Mouse (Mus musculus) neural tube, embryonic 12.5 days (tissue): ENCODE results near the gene Crip2. TPM values are rescaled to one million over a fixed set of nuclear protein-coding genes. Genes with fewer than 3 reads are reported as not detected.

Experiments
- ATAC-seq: fragments of 200-750 bp; cut with Nextera tagmentation; 2 replicates; pipeline ENCODE4 v1.8.0; 2017; ENCODE audit warnings: low read depth, mild to moderate bottlenecking, moderate TSS enrichment, moderate library complexity; ENCODE audit not compliant: low FRiP score
- H3K27ac ChIP-seq: fragments of 300-500 bp; sonication (generic); 2 replicates; pipeline ENCODE4 v1.5.1; 2016
- H3K27me3 ChIP-seq: fragments of 300-500 bp; sonication (generic); replicated peaks from 2 replicates; pipeline ENCODE4 v1.6.1; 2016; ENCODE audit warnings: mild to moderate bottlenecking
- H3K36me3 ChIP-seq: fragments of 300-500 bp; sonication (generic); 2 replicates; pipeline ENCODE4 v1.6.1; 2016; ENCODE audit warnings: mild to moderate bottlenecking
- H3K4me1 ChIP-seq: fragments of 300-500 bp; sonication (generic); 2 replicates; pipeline ENCODE4 v1.6.1; 2016
- H3K4me2 ChIP-seq: fragments of 300-500 bp; sonication (generic); replicated peaks from 2 replicates; pipeline ENCODE4 v1.6.1; 2016; ENCODE audit warnings: mild to moderate bottlenecking
- H3K4me3 ChIP-seq: fragments of 300-500 bp; sonication (generic); 2 replicates; pipeline ENCODE4 v1.5.1; 2016
- H3K9ac ChIP-seq: fragments of 300-500 bp; sonication (generic); 2 replicates; pipeline ENCODE4 v1.6.1; 2016; ENCODE audit warnings: mild to moderate bottlenecking
- H3K9me3 ChIP-seq: fragments of 300-500 bp; sonication (generic); 2 replicates; pipeline ENCODE4 v1.6.1; 2016; ENCODE audit warnings: mild to moderate bottlenecking
- WGBS: fragments of 180-500 bp; shearing (Covaris S2); methylation state at CpG from one replicate; pipeline ENCODE4 v1.1.7; 2016; 5-methylcytosine and 5-hydroxymethylcytosine counted together
- polyA plus RNA-seq: library from polyadenylated mRNA; unstranded; fragments of >200 nt; fragmentation: Nextera tagmentation; extraction: Ambion mirVana; gene quantifications from 2 replicates; pipeline ENCODE4 v1.2.1, GENCODE M21; 2016

The Crip2 gene
- polyA plus RNA-seq, 1 experiment from 2014 or later: 267 TPM

DNA sequence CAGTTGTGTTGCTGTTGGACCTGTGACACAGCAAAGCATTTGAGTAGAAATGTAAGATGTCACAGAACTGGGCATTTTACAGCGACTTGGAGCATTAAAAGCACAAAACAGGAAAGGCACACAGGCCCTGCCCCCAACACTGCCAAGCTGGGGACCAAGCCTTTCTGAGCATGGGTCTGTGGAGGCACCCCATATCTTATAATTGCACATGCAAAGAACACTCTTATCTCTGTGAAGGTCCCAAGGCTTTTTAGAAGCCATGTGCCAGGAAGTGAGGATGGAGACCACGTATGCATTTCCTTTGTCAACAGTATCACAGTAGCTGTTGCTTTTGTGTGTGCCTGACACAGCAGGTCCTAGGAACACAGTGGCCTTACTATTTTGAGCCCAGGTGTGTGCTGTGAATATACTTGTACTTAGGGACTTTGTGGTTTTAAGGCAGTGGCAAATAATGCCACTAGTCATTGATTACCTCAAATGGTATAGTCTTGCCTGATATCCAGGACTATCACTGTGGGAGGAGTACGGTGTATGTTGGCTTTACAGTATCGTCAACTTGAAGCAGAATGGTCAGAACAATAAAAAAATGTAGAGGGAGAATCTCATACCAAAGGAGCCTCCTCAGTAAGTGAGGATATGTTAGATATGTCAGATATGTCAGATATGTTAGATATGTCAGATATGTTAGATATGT is 32.5 kb upstream of the Crip2 start:
- Histone ChIP-seq H3K4me2 (no peak overlapping the region), H3K4me3 (no peak overlapping the region), H3K36me3 (peaks cover 3% of the 10 kb centered on the region; the same call in 1 of the 2 replicates), H3K27me3 (no peaks in the 10 kb centered on the region), H3K9me3 (no peaks in the 10 kb centered on the region), H3K4me1 (peaks cover 5% of the 10 kb centered on the region; the same call in 1 of the 2 replicates), H3K27ac (no peak overlapping the region), H3K9ac (no peak overlapping the region)
- ATAC-seq: no peak
- whole genome bisulfite sequencing: 88% methylated on average over 4 of the region's 4 CpGs

DNA sequence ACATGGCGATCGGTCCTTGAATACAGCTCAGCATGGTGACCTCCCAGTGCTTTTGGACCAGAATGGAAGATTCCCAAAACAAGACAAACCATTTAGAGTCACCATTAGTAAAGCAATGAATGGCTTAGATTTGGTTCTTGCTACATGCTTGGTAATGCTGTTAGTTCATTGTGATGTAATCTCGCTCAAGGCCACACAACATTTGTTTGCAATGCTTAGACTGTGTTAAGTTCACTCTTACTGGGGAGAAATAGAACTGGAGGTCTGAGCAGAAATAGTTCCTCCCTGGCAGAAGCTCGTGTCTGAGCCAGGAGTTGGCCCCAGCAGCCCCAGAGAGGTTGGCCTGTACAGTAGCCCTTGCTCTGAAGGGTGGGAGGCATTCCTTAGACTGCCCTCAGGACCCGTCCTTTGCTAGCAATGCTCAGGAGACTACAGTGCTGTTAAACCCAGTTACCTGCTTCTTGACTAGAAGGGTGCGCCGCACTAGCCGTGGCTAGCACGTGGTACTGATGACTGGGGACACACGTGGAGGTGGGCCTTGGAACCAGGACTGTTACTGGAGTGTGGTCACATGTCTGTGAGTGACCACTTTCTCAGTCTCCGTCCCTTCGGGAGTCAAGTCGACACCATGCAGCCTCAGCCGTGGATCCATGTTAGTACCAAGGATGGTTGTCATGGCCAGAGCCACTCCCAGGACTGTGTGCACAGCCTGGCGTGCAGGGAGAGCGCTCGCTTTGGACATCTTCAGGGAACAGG is 31.3 kb upstream of the Crip2 start:
- H3K4me2 ChIP-seq: no peak overlapping the region
- ATAC-seq: no peak
- H3K4me1 ChIP-seq: peaks cover 5% of the 10 kb centered on the region; the same call in 1 of the 2 replicates
- H3K9ac ChIP-seq: no peak overlapping the region
- no peaks in the 10 kb centered on the region for H3K9me3 ChIP-seq
- H3K4me3 ChIP-seq: no peak overlapping the region
- no peaks in the 10 kb centered on the region for H3K27me3 ChIP-seq
- peaks cover 12% of the 10 kb centered on the region; the same call in 1 of the 2 replicates for H3K36me3 ChIP-seq
- H3K27ac ChIP-seq: no peak overlapping the region
- whole genome bisulfite sequencing: 89% methylated on average over 17 of the region's 17 CpGs

DNA sequence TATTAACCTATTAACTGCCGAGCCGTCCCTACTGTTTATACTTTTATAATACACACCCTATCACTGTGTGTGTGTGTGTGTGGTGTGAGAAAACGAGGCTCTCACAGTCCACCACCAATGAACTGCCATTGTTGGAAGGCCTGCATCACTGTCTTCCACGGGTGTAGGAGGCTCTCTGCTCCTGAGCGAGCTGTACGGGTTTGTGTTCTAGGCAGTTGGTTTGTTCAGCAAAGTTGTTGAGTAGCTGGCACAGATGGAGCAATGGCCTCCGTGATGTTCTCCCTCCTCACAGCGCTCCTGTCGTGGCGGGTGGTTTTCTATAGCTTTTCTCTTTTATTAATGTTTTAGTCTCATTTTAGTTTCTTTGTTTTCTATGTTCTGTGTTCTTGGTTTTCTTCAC is 30.2 kb upstream of the Crip2 start:
- ATAC-seq: no peak
- H3K36me3 ChIP-seq: peaks cover 23% of the 10 kb centered on the region
- H3K27me3 ChIP-seq: no peaks in the 10 kb centered on the region
- H3K4me1 ChIP-seq: peaks cover 5% of the 10 kb centered on the region; the same call in 1 of the 2 replicates
- H3K4me3 ChIP-seq: no peak overlapping the region
- H3K27ac ChIP-seq: no peak overlapping the region
- no peak overlapping the region for H3K9ac ChIP-seq
- H3K4me2 ChIP-seq: no peak overlapping the region
- WGBS: 89% methylated on average over 10 of the region's 10 CpGs
- H3K9me3 ChIP-seq: no peaks in the 10 kb centered on the region

DNA sequence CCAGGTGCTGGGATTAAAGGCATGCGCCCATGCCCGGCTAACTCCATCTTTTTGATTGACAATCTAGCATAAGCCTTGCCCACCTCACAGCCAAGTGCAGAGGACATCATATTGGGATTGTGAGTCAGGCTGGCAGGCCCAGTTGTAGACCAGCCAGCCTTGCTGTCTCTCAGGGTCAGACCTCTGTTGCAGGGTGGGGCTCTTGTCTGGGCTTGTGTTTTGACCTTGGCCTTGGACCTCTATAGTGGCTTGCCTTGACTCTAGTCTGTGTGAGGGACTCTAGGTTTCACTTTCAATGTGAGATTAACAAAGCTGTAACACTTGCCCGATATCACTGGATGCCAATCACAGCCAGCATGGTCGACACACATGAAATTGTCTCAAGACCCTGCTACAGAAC is 25.9 kb upstream of the Crip2 start:
- no peak for ATAC-seq
- peaks cover 56% of the 10 kb centered on the region for H3K36me3 ChIP-seq

GRCm38 (mm10) chr12:113114856-113115538 is 25.0 kb upstream of the Crip2 start:
- H3K36me3 ChIP-seq: peaks cover 60% of the 10 kb centered on the region
- WGBS: 89% methylated on average over 16 of the region's 16 CpGs

More for the DNA sequence above, 25.9 kb upstream of the Crip2 start:
- WGBS: 97% methylated on average over 4 of the region's 4 CpGs
- Histone ChIP-seq H3K4me1 (peaks cover 5% of the 10 kb centered on the region; the same call in 1 of the 2 replicates), H3K27me3 (no peaks in the 10 kb centered on the region), H3K9me3 (no peaks in the 10 kb centered on the region), H3K27ac (no peak overlapping the region), H3K4me3 (no peak overlapping the region), H3K4me2 (no peak overlapping the region), H3K9ac (no peak overlapping the region)

GRCm38 (mm10) chr12:113119516-113120410 is 20.3 kb upstream of the Crip2 start:
- ATAC-seq: peak; percentile 62; the same call in 1 of the 2 replicates
- WGBS: 87% methylated on average over 20 of the region's 20 CpGs
- Histone ChIP-seq H3K4me1 (no peaks in the 10 kb centered on the region), H3K9ac (0 out of 2 replicates have a peak overlapping the region, but pooled peaks have one; percentile 17), H3K4me3 (no peak overlapping the region), H3K27ac (no peak overlapping the region), H3K4me2 (no peak overlapping the region), H3K27me3 (no peaks in the 10 kb centered on the region), H3K36me3 (peaks cover 85% of the 10 kb centered on the region), H3K9me3 (no peaks in the 10 kb centered on the region)

More at GRCm38 (mm10) chr12:113114856-113115538, 25.0 kb upstream of the Crip2 start:
- no peaks in the 10 kb centered on the region for H3K27me3 ChIP-seq
- no peak overlapping the region for H3K4me3 ChIP-seq
- no peak overlapping the region for H3K9ac ChIP-seq
- no peak overlapping the region for H3K27ac ChIP-seq
- no peak overlapping the region for H3K4me2 ChIP-seq
- H3K9me3 ChIP-seq: no peaks in the 10 kb centered on the region
- H3K4me1 ChIP-seq: no peaks in the 10 kb centered on the region
- ATAC-seq: no peak

DNA sequence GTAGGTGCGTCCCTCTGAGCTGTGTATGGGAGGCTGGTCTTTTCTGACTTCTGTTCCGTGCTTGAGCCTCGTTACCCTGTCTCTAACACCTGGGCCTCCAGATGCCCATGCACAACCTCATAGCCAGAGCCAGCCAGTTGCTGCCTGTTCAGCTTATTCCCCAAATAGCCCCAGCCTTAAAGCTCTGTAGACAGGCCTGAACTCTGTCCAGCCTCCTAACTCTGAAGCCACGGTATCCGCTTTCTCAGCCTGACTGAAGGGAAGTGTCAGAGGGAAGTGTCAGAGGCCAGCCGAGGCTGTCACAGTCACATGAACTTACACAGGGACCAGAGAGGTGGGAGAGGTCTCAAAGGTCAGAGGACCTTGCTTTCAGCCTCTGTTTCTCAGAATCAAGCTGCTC is 15.3 kb upstream of the Crip2 start:
- Histone ChIP-seq H3K4me3 (no peak overlapping the region), H3K9ac (no peak overlapping the region), H3K9me3 (no peaks in the 10 kb centered on the region), H3K36me3 (peaks cover 99% of the 10 kb centered on the region), H3K4me2 (no peak overlapping the region), H3K27me3 (no peaks in the 10 kb centered on the region), H3K27ac (no peak overlapping the region), H3K4me1 (no peaks in the 10 kb centered on the region)
- WGBS: 94% methylated on average over 6 of the region's 6 CpGs
- no peak for ATAC-seq

- no peaks in the 10 kb centered on the region for H3K4me1 ChIP-seq
- H3K27ac ChIP-seq: no peak overlapping the region
- H3K4me2 ChIP-seq: no peak overlapping the region
- H3K36me3 ChIP-seq: peaks cover 100% of the 10 kb centered on the region
- no peak overlapping the region for H3K9ac ChIP-seq
- no peaks in the 10 kb centered on the region for H3K27me3 ChIP-seq
- H3K9me3 ChIP-seq: no peaks in the 10 kb centered on the region
- H3K4me3 ChIP-seq: no peak overlapping the region
- WGBS: 92% methylated on average over 8 of the region's 8 CpGs
- no peak for ATAC-seq
Measured at GRCm38 (mm10) chr12:113130732-113131131, 9.3 kb upstream of the Crip2 start.

DNA sequence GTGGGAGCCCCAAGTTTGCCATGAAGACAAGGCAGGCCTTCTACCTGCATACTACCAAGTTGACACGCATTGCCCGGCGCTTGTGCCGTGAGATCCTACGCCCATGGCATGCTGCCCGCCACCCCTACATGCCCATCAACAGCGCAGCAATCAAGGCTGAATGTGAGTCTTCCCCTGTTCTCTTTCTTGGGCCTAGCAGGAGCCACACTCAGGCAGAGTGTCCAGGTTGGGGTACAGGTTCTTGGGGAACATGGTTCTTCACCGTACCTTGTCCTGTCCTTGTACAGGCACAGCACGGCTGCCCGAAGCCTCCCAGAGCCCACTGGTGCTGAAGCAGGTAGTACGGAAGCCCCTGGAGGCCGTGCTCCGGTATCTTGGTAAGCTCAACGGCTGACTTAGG is 8.4 kb upstream of the Crip2 start:
- Histone ChIP-seq H3K27me3 (no peaks in the 10 kb centered on the region), H3K27ac (no peak overlapping the region), H3K4me1 (no peaks in the 10 kb centered on the region), H3K4me3 (no peak overlapping the region), H3K9me3 (no peaks in the 10 kb centered on the region), H3K36me3 (peaks cover 100% of the 10 kb centered on the region), H3K9ac (no peak overlapping the region), H3K4me2 (no peak overlapping the region)
- ATAC-seq: no peak
- 97% methylated on average over 14 of the region's 14 CpGs for WGBS

DNA sequence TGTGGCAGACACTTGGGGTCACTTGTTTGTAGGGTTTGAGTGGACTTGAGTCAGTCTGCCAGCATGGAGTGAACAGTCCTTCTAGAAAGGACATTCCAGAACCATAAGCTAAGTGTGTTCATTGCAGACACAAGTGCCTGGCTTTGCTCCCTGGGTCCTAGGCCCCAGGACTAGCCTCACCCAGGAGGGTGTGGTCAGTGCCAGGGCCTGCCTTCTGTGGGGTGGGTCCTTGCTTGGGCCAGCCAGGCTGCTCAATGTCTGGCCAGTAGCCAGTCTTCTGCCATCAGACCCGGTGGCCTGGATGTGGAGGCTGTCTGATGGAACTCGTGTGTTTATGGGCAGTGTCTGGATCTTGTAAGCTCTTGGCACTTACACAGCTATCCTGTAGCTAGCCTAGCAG is 7.5 kb upstream of the Crip2 start:
- WGBS: 86% methylated on average over 2 of the region's 2 CpGs
- Histone ChIP-seq H3K27ac (no peak overlapping the region), H3K36me3 (peaks cover 100% of the 10 kb centered on the region), H3K4me3 (no peak overlapping the region), H3K9ac (no peak overlapping the region), H3K4me1 (no peaks in the 10 kb centered on the region), H3K27me3 (no peaks in the 10 kb centered on the region), H3K9me3 (no peaks in the 10 kb centered on the region), H3K4me2 (no peak overlapping the region)
- no peak for ATAC-seq

- H3K4me2 ChIP-seq: no peak overlapping the region
- peaks cover 100% of the 10 kb centered on the region for H3K36me3 ChIP-seq
- H3K4me3 ChIP-seq: no peak overlapping the region
- H3K27me3 ChIP-seq: no peaks in the 10 kb centered on the region
- H3K27ac ChIP-seq: no peak overlapping the region
- no peak for ATAC-seq
- H3K9me3 ChIP-seq: no peaks in the 10 kb centered on the region
- no peak overlapping the region for H3K9ac ChIP-seq
- H3K4me1 ChIP-seq: peaks cover under 1% of the 10 kb centered on the region; the same call in 1 of the 2 replicates
- 90% methylated on average over 9 of the region's 9 CpGs for WGBS
Measured at GRCm38 (mm10) chr12:113133260-113133659, 6.8 kb upstream of the Crip2 start.
